Mouse (Mus musculus) brain, embryonic 14.5 days (tissue): ENCODE results near the gene Dcdc2c.

Experiments
- CTCF ChIP-seq: fragments of 200-500 bp; IDR thresholded peaks from 2 replicates; pipeline ENCODE4 v1.5.1; 2012; ENCODE audit warnings: inconsistent platforms, mild to moderate bottlenecking, moderate library complexity, borderline replicate concordance; ENCODE audit not compliant: insufficient read depth, insufficient read length; ENCODE audit errors: extremely low read depth
- POLR2A ChIP-seq: fragments of 200-500 bp; IDR thresholded peaks from 2 replicates; pipeline ENCODE4 v1.6.1; 2012; ENCODE audit warnings: mild to moderate bottlenecking, inconsistent platforms, borderline replicate concordance; ENCODE audit not compliant: poor library complexity, insufficient read depth, insufficient read length, severe bottlenecking; ENCODE audit errors: extremely low read depth

GRCm38 (mm10) chr12:28587949-28588348 is 35.8 kb upstream of the Dcdc2c start:
- TF ChIP-seq POLR2A: no peak
- TF ChIP-seq CTCF: no peak
